Mouse (Mus musculus) forebrain, embryonic 12.5 days (tissue): ENCODE measurements around the gene Taar8c. TPM values are rescaled to one million over a fixed set of nuclear protein-coding genes. Genes with fewer than 3 reads are reported as not detected.
"Not testable (repeated sequence)": the region's sequence is repeated elsewhere in the genome, so short reads cannot be mapped to it uniquely, and the experiment has no call there.

Experiments used
- ATAC-seq: fragments of 200-750 bp; cut with Nextera tagmentation; 2 replicates; pipeline ENCODE4 v1.8.0; 2017; ENCODE audit warnings: moderate TSS enrichment; ENCODE audit not compliant: low FRiP score
- H3K27ac ChIP-seq: fragments of 300-500 bp; sonication (generic); 2 replicates; pipeline ENCODE4 v1.5.1; 2016; ENCODE audit warnings: mild to moderate bottlenecking
- H3K27me3 ChIP-seq: fragments of 300-500 bp; sonication (generic); 2 replicates; pipeline ENCODE4 v1.6.1; 2016; ENCODE audit warnings: mild to moderate bottlenecking
- H3K36me3 ChIP-seq: fragments of 300-500 bp; sonication (generic); replicated peaks from 2 replicates; pipeline ENCODE4 v1.6.1; 2016; ENCODE audit warnings: mild to moderate bottlenecking
- H3K4me1 ChIP-seq: fragments of 300-500 bp; sonication (generic); 2 replicates; pipeline ENCODE4 v1.6.1; 2016
- H3K4me2 ChIP-seq: fragments of 300-500 bp; sonication (generic); 2 replicates; pipeline ENCODE4 v1.6.1; 2016; ENCODE audit warnings: mild to moderate bottlenecking, moderate library complexity
- H3K4me3 ChIP-seq: fragments of 300-500 bp; sonication (generic); replicated peaks from 2 replicates; pipeline ENCODE4 v1.5.1; 2016; ENCODE audit warnings: mild to moderate bottlenecking
- H3K9ac ChIP-seq: fragments of 300-500 bp; sonication (generic); 2 replicates; pipeline ENCODE4 v1.6.1; 2016; ENCODE audit warnings: mild to moderate bottlenecking
- H3K9me3 ChIP-seq: fragments of 300-500 bp; sonication (generic); 2 replicates; pipeline ENCODE4 v1.6.1; 2016
- WGBS: fragments of 180-500 bp; shearing (Covaris S2); methylation state at CpG from one replicate; pipeline ENCODE4 v1.1.7; 2016; 5-methylcytosine and 5-hydroxymethylcytosine counted together
- polyA plus RNA-seq: library from polyadenylated mRNA; unstranded; fragments of >200 nt; fragmentation: Nextera tagmentation; extraction: Ambion mirVana; gene quantifications from 2 replicates; pipeline ENCODE4 v1.2.1, GENCODE M21; 2016

The Taar8c gene
- polyA plus RNA-seq, 1 experiment from 2014 or later, result not detected

DNA sequence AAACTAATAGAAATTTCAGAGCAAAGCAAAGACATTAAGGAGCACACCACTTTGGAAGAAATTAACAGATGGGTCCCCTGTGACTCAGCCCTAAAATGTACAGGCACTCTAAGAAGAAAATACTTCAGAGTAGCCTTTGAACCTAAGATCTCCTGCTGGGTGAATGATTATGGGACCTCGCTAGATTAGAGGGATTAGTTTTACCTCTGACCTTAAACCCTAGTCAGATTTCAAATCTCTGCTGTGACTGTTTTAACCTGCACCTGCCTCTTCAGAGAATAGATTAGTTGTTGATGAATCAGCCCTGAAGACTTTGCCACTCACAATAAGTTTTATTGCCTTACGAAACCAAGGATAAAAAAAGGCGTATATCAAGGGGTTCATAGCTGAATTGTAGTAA is 6.5 kb upstream of the Taar8c start:
- Histone ChIP-seq H3K4me3 (no peak overlapping the region), H3K4me2 (no peak overlapping the region), H3K9me3 (no peaks in the 10 kb centered on the region), H3K27ac (no peak overlapping the region), H3K4me1 (no peaks in the 10 kb centered on the region; the same call in 1 of the 2 replicates), H3K9ac (no peak overlapping the region), H3K27me3 (no peaks in the 10 kb centered on the region), H3K36me3 (no peaks in the 10 kb centered on the region)
- WGBS, result 45% methylated on average over 3 of the region's 3 CpGs
- no peak for ATAC-seq

- H3K9me3 ChIP-seq, result no peaks in the 10 kb centered on the region
- no peaks in the 10 kb centered on the region for H3K36me3 ChIP-seq
- no peak overlapping the region for H3K27ac ChIP-seq
- 56% methylated on average over 5 of the region's 5 CpGs for WGBS
- no peak overlapping the region for H3K4me2 ChIP-seq
- H3K9ac ChIP-seq, result no peak overlapping the region
- no peaks in the 10 kb centered on the region for H3K27me3 ChIP-seq
- H3K4me1 ChIP-seq, result no peaks in the 10 kb centered on the region; the same call in 1 of the 2 replicates
- ATAC-seq, result no peak
- H3K4me3 ChIP-seq, result no peak overlapping the region
These were observed 6.0 kb upstream of the Taar8c start for GRCm38 (mm10) chr10:24107747-24108146.

GRCm38 (mm10) chr10:24103299-24103698 is 1.6 kb upstream of the Taar8c start:
- 73% methylated on average over 1 of the region's 1 CpGs for WGBS
- ATAC-seq, H3K36me3 ChIP-seq, H3K9me3 ChIP-seq, H3K4me3 ChIP-seq, H3K27me3 ChIP-seq, H3K9ac ChIP-seq, H3K4me2 ChIP-seq, H3K27ac ChIP-seq, H3K4me1 ChIP-seq: not testable (repeated sequence)

- not testable (repeated sequence) for H3K9ac ChIP-seq, ATAC-seq, H3K9me3 ChIP-seq, H3K4me2 ChIP-seq, H3K4me1 ChIP-seq, H3K27ac ChIP-seq, H3K36me3 ChIP-seq, H3K27me3 ChIP-seq, H3K4me3 ChIP-seq
- WGBS, result 73% methylated on average over 2 of the region's 2 CpGs
These were observed 4.7 kb downstream of the Taar8c start for GRCm38 (mm10) chr10:24097010-24097409.

DNA sequence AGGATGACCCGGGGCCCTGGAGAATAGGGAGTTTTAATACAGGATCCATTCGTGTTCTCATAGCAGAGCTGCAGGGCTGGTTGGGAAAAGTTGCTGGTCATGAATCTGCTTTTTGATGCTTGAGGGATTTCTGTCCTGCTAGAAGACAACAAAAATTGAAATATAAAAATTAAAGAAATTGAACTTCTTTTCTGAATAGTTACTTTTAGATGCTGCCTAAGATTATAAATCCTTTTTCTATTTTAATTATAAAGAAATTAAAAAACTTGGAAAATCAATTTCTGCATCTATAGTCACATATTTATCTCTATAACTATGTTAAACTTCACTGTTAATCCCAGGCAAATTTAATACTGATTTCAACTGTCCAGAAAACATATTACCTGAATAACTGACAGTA is 9.5 kb downstream of the Taar8c start, which contains the start of gene Taar8b:
TSS of gene Taar8b (minus strand) at position 101 of the 400 bp plus-strand sequence.
- no peaks in the 10 kb centered on the region for H3K27me3 ChIP-seq
- H3K4me1 ChIP-seq, result no peaks in the 10 kb centered on the region
- no peak within 1 kb of the TSS for H3K9ac ChIP-seq
- no peak within 1 kb of the TSS for H3K27ac ChIP-seq
- no peak within 1 kb of the TSS for H3K4me3 ChIP-seq
- no peaks in the 10 kb centered on the region for H3K9me3 ChIP-seq
- 76% methylated on average over 2 of the region's 2 CpGs for WGBS
- H3K4me2 ChIP-seq, result no peak within 1 kb of the TSS
- H3K36me3 ChIP-seq, result no peaks in the 10 kb centered on the region
- no peak for ATAC-seq

DNA sequence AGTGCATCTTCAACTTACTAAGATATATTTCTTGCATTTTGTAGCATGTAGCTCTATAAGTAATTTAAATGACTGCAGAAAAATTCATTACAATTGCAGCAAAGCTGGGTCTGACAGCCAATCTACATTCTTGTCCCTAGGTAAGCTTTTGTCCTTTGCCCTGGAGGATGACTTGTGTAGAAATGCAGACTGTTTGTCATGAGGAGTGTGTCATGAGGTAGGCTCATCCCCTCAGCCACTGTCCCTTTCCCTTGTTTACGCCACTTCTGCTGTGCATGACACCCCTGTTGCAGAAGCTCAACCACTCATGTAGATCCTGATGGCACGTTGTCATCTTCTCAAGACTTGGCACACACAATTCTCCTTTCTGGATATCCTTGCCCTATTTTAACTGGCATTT is 14.5 kb downstream of the Taar8c start:
- no peak for ATAC-seq
- Histone ChIP-seq H3K36me3 (no peaks in the 10 kb centered on the region), H3K27me3 (no peaks in the 10 kb centered on the region), H3K9me3 (no peaks in the 10 kb centered on the region), H3K4me2 (no peak overlapping the region), H3K9ac (no peak overlapping the region), H3K4me1 (no peaks in the 10 kb centered on the region), H3K4me3 (no peak overlapping the region), H3K27ac (no peak overlapping the region)
- WGBS, result 91% methylated on average over 2 of the region's 2 CpGs

- WGBS, result 86% methylated on average over 5 of the region's 5 CpGs
- no peak for ATAC-seq
- Histone ChIP-seq H3K27ac (no peak overlapping the region), H3K9me3 (no peaks in the 10 kb centered on the region), H3K4me3 (no peak overlapping the region), H3K27me3 (no peaks in the 10 kb centered on the region), H3K9ac (no peak overlapping the region), H3K4me1 (no peaks in the 10 kb centered on the region), H3K36me3 (no peaks in the 10 kb centered on the region), H3K4me2 (no peak overlapping the region)
These were observed 15.2 kb downstream of the Taar8c start for GRCm38 (mm10) chr10:24086555-24086954.

DNA sequence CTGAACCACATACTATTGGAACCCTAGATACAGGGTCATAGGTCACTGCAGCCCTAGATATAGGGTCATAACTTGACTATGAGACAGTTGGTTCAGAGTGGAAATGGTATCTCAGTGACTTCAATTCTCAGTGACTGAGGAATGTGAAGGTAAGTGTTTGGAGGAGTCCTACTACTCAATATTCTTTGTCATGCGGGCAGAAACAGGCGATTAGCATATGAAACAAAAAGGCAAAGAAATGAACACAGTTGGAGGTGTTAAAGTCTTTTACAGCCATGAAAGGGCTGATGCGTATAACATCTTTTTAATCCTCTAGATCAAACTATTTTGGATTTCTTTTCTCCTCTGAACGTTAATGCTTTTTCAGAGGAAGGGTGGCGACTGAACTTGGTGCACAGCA is 15.8 kb downstream of the Taar8c start:
- Histone ChIP-seq H3K9ac (no peak overlapping the region), H3K4me3 (no peak overlapping the region), H3K27ac (no peak overlapping the region), H3K4me2 (no peak overlapping the region), H3K27me3 (no peaks in the 10 kb centered on the region), H3K4me1 (no peaks in the 10 kb centered on the region), H3K9me3 (no peaks in the 10 kb centered on the region), H3K36me3 (no peaks in the 10 kb centered on the region)
- no peak for ATAC-seq
- WGBS, result 44% methylated on average over 5 of the region's 5 CpGs

DNA sequence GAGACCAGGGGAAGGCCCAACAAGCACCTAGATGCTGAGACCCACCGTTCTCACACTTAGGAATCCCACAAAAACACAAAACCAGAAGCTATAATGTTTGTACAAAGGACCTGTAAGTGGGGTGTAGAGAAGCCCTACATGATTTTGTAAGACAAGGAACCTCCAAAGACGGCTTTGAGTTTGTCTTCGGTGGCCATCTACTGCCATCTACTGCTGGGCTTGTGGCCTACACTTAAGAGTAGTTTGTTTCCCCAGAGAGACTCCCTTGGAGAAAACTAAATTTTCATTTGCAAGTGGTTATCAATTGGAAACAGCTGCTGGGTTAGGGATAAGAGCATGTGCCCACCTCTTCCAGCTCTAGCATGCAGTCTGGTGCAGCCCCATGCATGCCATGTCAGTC is 21.5 kb downstream of the Taar8c start:
- no peak overlapping the region for H3K9ac ChIP-seq
- H3K27me3 ChIP-seq, result no peaks in the 10 kb centered on the region
- no peaks in the 10 kb centered on the region for H3K4me1 ChIP-seq
- H3K27ac ChIP-seq, result no peak overlapping the region
- H3K4me2 ChIP-seq, result no peak overlapping the region
- H3K36me3 ChIP-seq, result no peaks in the 10 kb centered on the region
- H3K9me3 ChIP-seq, result no peaks in the 10 kb centered on the region
- 49% methylated on average over 3 of the region's 3 CpGs for WGBS
- H3K4me3 ChIP-seq, result no peak overlapping the region
- no peak for ATAC-seq

GRCm38 (mm10) chr10:24076200-24076599 is 25.5 kb downstream of the Taar8c start, which contains the start of gene Taar8a:
TSS of gene Taar8a (plus strand) at chr10:24076500.
- H3K4me3 ChIP-seq, H3K4me2 ChIP-seq, H3K4me1 ChIP-seq, ATAC-seq, H3K36me3 ChIP-seq, H3K27ac ChIP-seq, H3K27me3 ChIP-seq, H3K9ac ChIP-seq, H3K9me3 ChIP-seq: not testable (repeated sequence)
- 87% methylated on average over 2 of the region's 4 CpGs for WGBS

DNA sequence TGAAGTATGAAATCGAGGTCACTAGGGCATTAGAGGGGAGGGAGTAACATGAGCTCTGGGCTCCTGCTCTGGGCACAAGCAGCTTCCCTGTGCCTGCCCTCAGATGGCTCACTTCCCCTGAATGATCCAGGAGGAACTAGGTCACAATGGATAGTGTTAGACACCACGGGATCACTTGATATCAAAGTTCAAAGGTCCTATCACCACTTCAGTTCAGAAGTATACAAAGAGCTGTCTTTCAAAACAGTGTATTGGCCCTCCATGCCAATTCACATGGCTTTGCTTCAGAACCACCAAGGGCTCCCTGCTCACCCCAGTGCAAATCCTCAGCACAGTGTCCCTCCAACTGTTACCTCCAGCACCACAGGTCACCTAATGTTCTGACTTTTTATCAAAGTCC is 27.0 kb downstream of the Taar8c start:
- H3K27ac ChIP-seq, ATAC-seq, H3K36me3 ChIP-seq, H3K9me3 ChIP-seq, H3K4me2 ChIP-seq, H3K9ac ChIP-seq, H3K4me1 ChIP-seq, H3K27me3 ChIP-seq, H3K4me3 ChIP-seq: not testable (repeated sequence)
- WGBS, result 35% methylated on average over 2 of the region's 2 CpGs

GRCm38 (mm10) chr10:24058986-24059385 is 42.7 kb downstream of the Taar8c start:
- ATAC-seq, result no peak

GRCm38 (mm10) chr10:24052039-24052438 is 49.7 kb downstream of the Taar8c start:
- Histone ChIP-seq H3K27ac (no peak overlapping the region), H3K9ac (no peak overlapping the region), H3K4me1 (no peaks in the 10 kb centered on the region), H3K4me2 (no peak overlapping the region), H3K27me3 (no peaks in the 10 kb centered on the region), H3K9me3 (no peaks in the 10 kb centered on the region), H3K4me3 (no peak overlapping the region), H3K36me3 (no peaks in the 10 kb centered on the region)
- ATAC-seq, result no peak
- 66% methylated on average over 5 of the region's 5 CpGs for WGBS

More at GRCm38 (mm10) chr10:24058986-24059385, 42.7 kb downstream of the Taar8c start:
- Histone ChIP-seq H3K9me3 (no peaks in the 10 kb centered on the region), H3K27ac (no peak overlapping the region), H3K4me3 (no peak overlapping the region), H3K4me1 (no peaks in the 10 kb centered on the region), H3K27me3 (no peaks in the 10 kb centered on the region), H3K4me2 (no peak overlapping the region), H3K36me3 (no peaks in the 10 kb centered on the region), H3K9ac (no peak overlapping the region)
- WGBS, result 90% methylated on average over 3 of the region's 3 CpGs
